Mouse (Mus musculus) liver, embryonic 11.5 days (tissue): ENCODE measurements at regions not wholly inside any gene's neighbourhood (a gene's known extent, or its start where the extent isn't known, plus 50 kb on each side); places are given as distances from the start of the nearest gene placed in this dataset.
A peak's percentile ranks its signal among the peaks of the same experiment; 100 is the strongest.
"Not testable (repeated sequence)": the region's sequence is repeated elsewhere in the genome, so short reads cannot be mapped to it uniquely, and the experiment has no call there.

Source experiments
- ATAC-seq: fragments of 200-750 bp; cut with Nextera tagmentation; replicated peaks from 2 replicates; pipeline ENCODE4 v1.8.0; 2017; ENCODE audit warnings: moderate number of reproducible peaks, mild to moderate bottlenecking, moderate TSS enrichment, moderate library complexity; ENCODE audit not compliant: low FRiP score
- DNase-seq: peaks from one replicate; pipeline ENCODE4 v3.0.0-alpha.2; 2017; ENCODE audit warnings: low spot score
- H3K27ac ChIP-seq: fragments of 300-500 bp; sonication (generic); 2 replicates; pipeline ENCODE4 v1.5.1; 2014; ENCODE audit warnings: mild to moderate bottlenecking, low read depth, low read length, control low read depth
- H3K27me3 ChIP-seq: fragments of 300-500 bp; sonication (generic); replicated peaks from 2 replicates; pipeline ENCODE4 v1.6.1; 2014; ENCODE audit warnings: low read length, mixed read lengths; ENCODE audit not compliant: control insufficient read depth, insufficient read depth
- H3K36me3 ChIP-seq: fragments of 300-500 bp; sonication (generic); 2 replicates; pipeline ENCODE4 v1.6.1; 2014; ENCODE audit warnings: mild to moderate bottlenecking, low read length, moderate library complexity, mixed read lengths; ENCODE audit not compliant: control insufficient read depth, insufficient read depth
- H3K4me1 ChIP-seq: fragments of 300-500 bp; sonication (generic); replicated peaks from 2 replicates; pipeline ENCODE4 v1.6.1; 2014; ENCODE audit warnings: low read length, mixed read lengths; ENCODE audit not compliant: control insufficient read depth, insufficient read depth
- H3K4me2 ChIP-seq: fragments of 300-500 bp; sonication (generic); 2 replicates; pipeline ENCODE4 v1.6.1; 2014; ENCODE audit warnings: mild to moderate bottlenecking, control low read depth, moderate library complexity
- H3K4me3 ChIP-seq: fragments of 300-500 bp; sonication (generic); 2 replicates; pipeline ENCODE4 v1.5.1; 2014; ENCODE audit warnings: low read depth, low read length, control low read depth
- H3K9ac ChIP-seq: fragments of 300-500 bp; sonication (generic); 2 replicates; pipeline ENCODE4 v1.6.1; 2014; ENCODE audit warnings: low read depth, low read length, control low read depth
- H3K9me3 ChIP-seq: fragments of 300-500 bp; sonication (generic); 2 replicates; pipeline ENCODE4 v1.6.1; 2016; ENCODE audit warnings: low read length, inconsistent platforms, mixed read lengths; ENCODE audit not compliant: control insufficient read depth
- WGBS: fragments of 180-500 bp; shearing (Covaris S2); extraction: QIAGEN DNeasy Blood & Tissue Kit; methylation state at CpG from one replicate; pipeline ENCODE4 v1.1.7; 2014; 5-methylcytosine and 5-hydroxymethylcytosine counted together

DNA sequence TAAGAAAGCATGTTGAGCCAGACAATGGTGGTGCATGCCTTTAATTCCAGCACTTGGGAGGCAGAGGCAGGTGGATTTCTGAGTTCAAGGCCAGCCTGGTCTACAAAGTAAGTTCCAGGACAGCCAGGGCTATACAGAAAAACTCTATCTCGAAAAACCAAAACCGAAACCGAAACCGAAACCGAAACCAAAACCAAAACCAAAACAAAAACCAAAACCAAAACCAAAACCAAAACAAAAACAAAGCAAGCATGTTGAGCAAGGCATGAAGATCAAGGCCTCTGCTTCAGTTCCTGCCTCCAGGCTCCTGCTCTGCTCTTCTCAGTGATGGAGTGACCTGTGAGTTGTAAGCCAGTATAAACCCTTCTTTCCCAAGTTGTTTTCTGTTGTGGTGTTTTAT, 334.0 kb upstream of the Ube2e3 start:
- not testable (repeated sequence) for H3K4me1 ChIP-seq, H3K27me3 ChIP-seq, H3K4me2 ChIP-seq, ATAC-seq, H3K4me3 ChIP-seq, H3K9me3 ChIP-seq, H3K36me3 ChIP-seq, H3K9ac ChIP-seq, DNase-seq, H3K27ac ChIP-seq
- 97% methylated on average over 5 of the region's 5 CpGs for WGBS

DNA sequence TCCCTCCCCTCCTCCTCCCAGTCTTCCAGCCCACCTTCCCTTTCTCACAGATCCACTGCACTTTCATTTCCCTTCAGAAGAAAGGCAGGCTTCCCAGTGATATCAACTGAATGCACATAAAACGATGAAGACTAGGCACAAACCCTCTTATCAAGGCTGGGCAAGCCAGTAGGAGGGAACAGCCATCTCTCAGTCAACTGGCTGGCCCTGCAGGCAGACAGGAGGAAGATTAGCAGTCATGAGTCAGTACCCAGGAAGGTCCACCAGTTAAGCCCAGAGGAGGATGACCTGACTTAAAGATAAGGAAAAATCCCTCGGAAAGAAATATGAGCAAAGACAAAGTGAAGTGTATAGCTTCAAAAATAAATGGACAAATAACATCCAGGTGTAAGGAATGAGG, 337.4 kb upstream of the Ube2e3 start:
- H3K36me3 ChIP-seq, result no peaks in the 10 kb centered on the region
- H3K9me3 ChIP-seq, result no peaks in the 10 kb centered on the region
- no peak overlapping the region for H3K9ac ChIP-seq
- H3K4me1 ChIP-seq, result no peaks in the 10 kb centered on the region
- no peak overlapping the region for H3K27ac ChIP-seq
- no peak overlapping the region for H3K4me2 ChIP-seq
- no peak for DNase-seq
- H3K27me3 ChIP-seq, result no peaks in the 10 kb centered on the region
- peak; percentile 81 for ATAC-seq
- H3K4me3 ChIP-seq, result no peak overlapping the region
- 28% methylated on average over 2 of the region's 2 CpGs for WGBS

DNA sequence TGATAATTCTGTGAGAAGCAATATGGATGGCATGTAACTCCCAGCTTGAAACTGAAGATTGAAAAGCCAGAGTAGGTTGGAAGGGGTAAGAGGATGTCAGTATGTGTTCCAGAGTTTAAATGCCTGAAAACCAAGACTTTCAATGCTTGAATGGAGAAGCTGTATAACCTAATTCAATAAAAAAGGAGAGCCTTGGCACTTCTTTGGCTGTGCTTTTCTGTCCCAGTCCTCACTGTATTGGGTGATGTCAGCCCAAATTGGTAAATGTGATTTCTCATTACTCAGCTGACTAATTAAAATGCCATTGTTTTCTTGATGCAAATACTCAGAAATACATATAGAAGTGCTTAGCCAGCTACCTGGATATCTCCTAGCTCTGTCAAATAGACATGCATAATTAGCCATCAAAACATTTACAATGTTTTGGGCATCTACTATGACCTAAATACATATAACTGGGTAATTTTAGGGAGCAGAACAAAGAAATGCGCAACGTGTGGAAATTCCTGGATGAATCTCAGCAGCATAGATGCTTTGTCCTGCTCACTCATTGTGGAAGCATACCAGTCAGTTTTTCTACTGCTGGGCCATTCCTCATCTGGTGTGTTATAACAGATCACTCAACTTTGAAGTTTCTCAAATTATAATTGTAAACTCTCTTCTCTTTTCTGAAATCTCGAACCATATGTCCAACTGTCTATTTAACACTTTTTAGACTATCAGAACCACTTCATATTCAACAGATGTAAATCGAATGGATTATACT, 347.5 kb upstream of the Ube2e3 start:
- no peak overlapping the region for H3K4me2 ChIP-seq
- ATAC-seq (no peak), DNase-seq (no peak)
- H3K27me3 ChIP-seq, result no peaks in the 10 kb centered on the region
- H3K4me3 ChIP-seq, result no peak overlapping the region
- H3K27ac ChIP-seq, result no peak overlapping the region
- H3K36me3 ChIP-seq, result no peaks in the 10 kb centered on the region
- WGBS, result 76% methylated on average over 4 of the region's 4 CpGs
- no peak overlapping the region for H3K9ac ChIP-seq
- no peaks in the 10 kb centered on the region for H3K9me3 ChIP-seq
- no peaks in the 10 kb centered on the region for H3K4me1 ChIP-seq

DNA sequence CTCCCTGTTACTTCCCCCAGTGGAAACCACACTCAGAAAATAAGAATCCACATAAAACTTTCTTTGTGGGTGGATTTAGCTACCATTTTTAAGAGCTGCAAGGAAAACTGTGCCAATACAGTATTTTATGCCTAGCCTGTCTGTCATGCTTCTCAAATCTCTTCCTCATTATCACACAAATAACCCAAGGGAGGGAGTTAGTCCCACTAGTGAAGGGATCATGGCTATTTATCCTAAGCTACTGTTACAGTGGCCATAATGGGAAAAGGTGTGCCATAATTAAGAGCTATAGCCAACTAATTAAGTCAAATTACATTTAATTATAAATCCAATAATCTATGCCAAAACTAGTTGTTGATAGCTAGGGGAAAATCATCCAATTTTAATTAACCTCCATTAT, 374.8 kb upstream of the Ube2e3 start:
- Histone ChIP-seq H3K9ac (no peak overlapping the region), H3K9me3 (no peaks in the 10 kb centered on the region), H3K4me1 (no peaks in the 10 kb centered on the region), H3K4me3 (no peak overlapping the region), H3K27ac (no peak overlapping the region), H3K36me3 (no peaks in the 10 kb centered on the region), H3K27me3 (no peaks in the 10 kb centered on the region), H3K4me2 (no peak overlapping the region)
- no peak for DNase-seq
- no peak for ATAC-seq

DNA sequence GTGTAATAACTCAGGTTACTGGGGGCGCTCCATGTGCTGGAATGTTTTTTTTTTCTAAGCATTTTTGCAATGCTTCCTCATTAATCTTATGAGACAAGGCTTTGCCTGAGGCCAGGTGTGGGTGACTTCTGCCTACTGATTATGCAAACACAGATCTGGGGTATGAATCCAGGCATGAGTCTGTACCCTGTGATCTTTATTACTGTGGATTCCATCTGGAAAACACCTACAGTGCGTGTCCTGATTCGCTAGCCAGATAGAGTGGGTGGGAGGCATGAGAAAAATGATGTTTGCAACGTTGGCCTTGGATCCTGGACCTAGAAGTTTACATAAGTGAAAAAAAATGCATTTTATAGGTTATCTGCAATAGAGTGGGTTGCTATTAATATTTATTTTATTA, 387.9 kb upstream of the Ube2e3 start:
- ATAC-seq (no peak), DNase-seq (no peak)
- WGBS, result 76% methylated on average over 4 of the region's 4 CpGs
- no peak overlapping the region for H3K9ac ChIP-seq
- no peak overlapping the region for H3K4me3 ChIP-seq
- no peaks in the 10 kb centered on the region for H3K9me3 ChIP-seq
- H3K27me3 ChIP-seq, result no peaks in the 10 kb centered on the region
- H3K27ac ChIP-seq, result no peak overlapping the region
- H3K4me2 ChIP-seq, result no peak overlapping the region
- no peaks in the 10 kb centered on the region for H3K4me1 ChIP-seq
- H3K36me3 ChIP-seq, result no peaks in the 10 kb centered on the region

DNA sequence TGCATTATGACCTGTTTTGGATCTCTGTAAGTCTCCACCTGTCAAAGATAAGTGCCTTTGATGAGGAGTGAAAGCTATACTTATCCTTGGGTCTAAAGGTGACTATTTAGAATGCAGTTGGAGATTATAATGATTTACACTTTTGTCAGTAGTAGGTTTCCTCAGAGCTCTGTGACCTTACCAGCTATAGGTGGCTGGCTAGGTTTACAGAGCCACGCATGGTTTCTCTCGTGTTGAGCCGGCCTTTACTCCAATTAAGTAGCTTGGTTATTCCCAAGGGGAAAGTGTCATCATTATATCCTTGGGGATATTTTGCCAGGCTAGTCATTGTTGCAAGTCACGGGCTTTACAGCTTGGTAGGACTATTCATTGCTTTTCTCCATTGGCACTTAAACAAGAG, 408.5 kb upstream of the Ube2e3 start:
- H3K4me1 ChIP-seq, result no peaks in the 10 kb centered on the region
- no peak for ATAC-seq
- H3K27ac ChIP-seq, result no peak overlapping the region
- no peak overlapping the region for H3K9ac ChIP-seq
- H3K4me2 ChIP-seq, result no peak overlapping the region
- H3K27me3 ChIP-seq, result no peaks in the 10 kb centered on the region
- H3K36me3 ChIP-seq, result no peaks in the 10 kb centered on the region
- 87% methylated on average over 4 of the region's 4 CpGs for WGBS
- DNase-seq, result no peak
- no peaks in the 10 kb centered on the region for H3K9me3 ChIP-seq
- no peak overlapping the region for H3K4me3 ChIP-seq

DNA sequence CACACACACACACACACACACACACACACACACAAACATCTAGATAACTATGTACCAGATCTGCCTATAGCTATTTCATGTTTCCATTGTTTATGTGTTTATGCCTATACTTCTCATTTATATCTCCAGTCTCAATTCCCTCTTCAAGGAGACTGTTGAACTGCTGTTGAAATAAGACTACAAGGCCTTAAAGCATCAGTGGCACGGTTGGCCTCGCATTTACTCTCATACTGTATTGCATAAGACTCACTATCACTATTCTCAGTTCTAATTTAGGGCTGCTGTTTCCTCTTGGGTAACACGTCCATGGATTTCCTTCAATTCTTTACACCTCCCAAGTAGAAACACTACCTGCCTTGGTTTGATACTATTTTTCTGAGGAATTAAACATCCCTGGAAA, 414.5 kb upstream of the Ube2e3 start:
- DNase-seq (no peak), ATAC-seq (no peak)
- H3K9ac ChIP-seq, result no peak overlapping the region
- no peak overlapping the region for H3K27ac ChIP-seq
- WGBS, result 67% methylated on average over 3 of the region's 3 CpGs
- H3K4me2 ChIP-seq, result no peak overlapping the region
- H3K9me3 ChIP-seq, result no peaks in the 10 kb centered on the region
- H3K4me3 ChIP-seq, result no peak overlapping the region
- H3K27me3 ChIP-seq, result no peaks in the 10 kb centered on the region
- no peaks in the 10 kb centered on the region for H3K36me3 ChIP-seq
- H3K4me1 ChIP-seq, result no peaks in the 10 kb centered on the region

DNA sequence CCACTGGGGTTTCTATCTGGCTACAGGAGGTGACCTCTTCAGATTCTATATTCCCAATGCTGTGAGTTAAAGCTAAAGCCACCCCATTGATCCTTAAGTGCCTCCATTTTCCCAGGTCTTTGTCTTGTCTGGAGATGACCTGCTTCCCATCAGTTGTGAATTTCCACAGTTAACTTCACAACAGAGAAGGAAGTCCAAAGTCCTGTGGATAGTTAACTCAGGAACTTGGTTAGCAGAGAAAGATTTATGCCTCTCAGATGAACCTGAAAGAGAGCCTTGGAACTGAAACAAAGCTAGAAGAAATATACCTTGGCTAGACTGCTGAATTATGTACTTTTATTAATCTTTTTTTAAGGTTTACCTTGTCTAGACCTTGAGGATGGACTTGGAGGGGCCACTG, 431.1 kb upstream of the Ube2e3 start:
- Histone ChIP-seq H3K4me3 (no peak overlapping the region), H3K27me3 (no peaks in the 10 kb centered on the region), H3K9ac (no peak overlapping the region), H3K9me3 (no peaks in the 10 kb centered on the region), H3K4me1 (no peaks in the 10 kb centered on the region), H3K27ac (no peak overlapping the region), H3K4me2 (no peak overlapping the region), H3K36me3 (no peaks in the 10 kb centered on the region)
- ATAC-seq, result no peak
- DNase-seq, result no peak

DNA sequence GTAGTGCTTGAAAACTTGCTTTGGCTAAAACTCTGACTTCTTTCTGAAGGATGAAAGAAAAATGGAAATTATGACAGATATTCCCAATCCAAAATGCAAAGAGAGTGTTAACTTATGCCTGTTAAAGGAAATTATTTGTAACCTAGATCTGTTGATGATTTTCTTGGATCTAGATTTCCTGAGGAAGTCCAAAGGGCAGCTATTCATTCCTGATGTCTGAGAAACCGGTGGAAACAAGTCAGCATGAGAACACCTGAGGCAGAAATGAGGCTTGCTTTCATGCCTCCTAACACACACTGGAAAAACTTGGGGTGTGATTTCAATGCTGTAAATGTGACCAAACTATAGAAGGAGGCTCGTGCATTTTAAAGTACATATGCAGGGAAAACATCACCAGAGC, 432.9 kb upstream of the Ube2e3 start:
- Histone ChIP-seq H3K27me3 (no peaks in the 10 kb centered on the region), H3K4me2 (no peak overlapping the region), H3K4me1 (no peaks in the 10 kb centered on the region), H3K36me3 (no peaks in the 10 kb centered on the region), H3K9me3 (no peaks in the 10 kb centered on the region), H3K9ac (no peak overlapping the region), H3K4me3 (no peak overlapping the region), H3K27ac (no peak overlapping the region)
- WGBS, result 63% methylated on average over 2 of the region's 2 CpGs
- no peak for DNase-seq
- no peak for ATAC-seq
